Mouse (Mus musculus) B cell, adult 62 days (primary cell): ENCODE data around the gene Igfbp2. TPM values are rescaled to one million over a fixed set of nuclear protein-coding genes. Genes with fewer than 3 reads are reported as not detected.

ENCODE experiments used
- total RNA-seq: library from RNA; stranded (reverse); gene quantifications from 4 replicates; pipeline ENCODE4 v1.2.4, GENCODE M21; 2023

Gene Igfbp2
- not detected in 4 replicates for total RNA-seq

GRCm38 (mm10) chr1:72823751-72824706, at the start of gene Igfbp2:
Gene Igfbp2, plus strand, starts transcription at chr1:72824503.

GRCm38 (mm10) chr1:72874287-72875211, 50.2 kb downstream of the Igfbp2 start, which contains the start of gene Igfbp5:
Gene Igfbp5, minus strand, starts transcription at chr1:72874884.

Other genes with a start within 250 kb of the Igfbp2 start
- gene Smarcal1, start 241.3 kb upstream of the Igfbp2 start, total RNA-seq: 43.6 to 51.6 TPM (median 50.1 TPM) in 4 replicates
- not detected in 4 replicates for gene Ankar, start 123.9 kb upstream of the Igfbp2 start, total RNA-seq
- 2,692 to 2,847 TPM (median 2,768 TPM) in 4 replicates for gene Rpl37a, start 113.2 kb upstream of the Igfbp2 start, total RNA-seq
- 0.49 to 1.3 TPM (median 0.70 TPM) in 4 replicates for gene Igfbp5, start 50.4 kb downstream of the Igfbp2 start, total RNA-seq
- not detected in 4 replicates for gene Tnp1, start 191.4 kb downstream of the Igfbp2 start, total RNA-seq